Mouse (Mus musculus): ENCODE data around the gene Tmem252. TPM values are rescaled to one million over a fixed set of nuclear protein-coding genes. Genes with fewer than 3 reads are reported as not detected.

Tmem252 gene
- polyA plus RNA-seq, 1 experiment from 2014 or later: 0.28 TPM

- Histone ChIP-seq H3K4me3 (no peak overlapping the region), H3K27ac (no peak overlapping the region), H3K27me3 (ENCODE audit: low read depth, poor library complexity, severe bottlenecking) (no peaks in the 10 kb centered on the region), H3K9me3 (replicated peaks) (no peaks in the 10 kb centered on the region), H3K36me3 (no peaks in the 10 kb centered on the region), H3K4me1 (peaks cover 23% of the 10 kb centered on the region)
- 88% methylated on average over 7 of the region's 7 CpGs for WGBS
- no peak for DNase-seq (ENCODE audit: low spot score)
Observed at GRCm38 (mm10) chr19:24708032-24708431, 34.2 kb downstream of the Tmem252 start.

GRCm38 (mm10) chr19:24716303-24717097 is 42.7 kb downstream of the Tmem252 start:
- no peak overlapping the region for H3K27ac ChIP-seq
- H3K4me3 ChIP-seq: no peak overlapping the region
- whole genome bisulfite sequencing: 87% methylated on average over 7 of the region's 7 CpGs
- H3K36me3 ChIP-seq: no peaks in the 10 kb centered on the region
- H3K4me1 ChIP-seq: no peaks in the 10 kb centered on the region
- DNase-seq (ENCODE audit: low spot score): no peak
- no peaks in the 10 kb centered on the region for H3K9me3 ChIP-seq (replicated peaks)
- no peaks in the 10 kb centered on the region for H3K27me3 ChIP-seq (ENCODE audit: low read depth, poor library complexity, severe bottlenecking)

- H3K27me3 ChIP-seq (ENCODE audit: low read depth, poor library complexity, severe bottlenecking): no peaks in the 10 kb centered on the region
- no peak for DNase-seq (ENCODE audit: low spot score)
- no peak overlapping the region for H3K27ac ChIP-seq
- H3K9me3 ChIP-seq (replicated peaks): no peaks in the 10 kb centered on the region
- H3K4me3 ChIP-seq: no peak overlapping the region
- H3K36me3 ChIP-seq: no peaks in the 10 kb centered on the region
- H3K4me1 ChIP-seq: no peaks in the 10 kb centered on the region
- 91% methylated on average over 1 of the region's 1 CpGs for WGBS
Observed at GRCm38 (mm10) chr19:24718021-24718420, 44.2 kb downstream of the Tmem252 start.

- Histone ChIP-seq H3K4me3 (no peak overlapping the region), H3K9me3 (replicated peaks) (no peaks in the 10 kb centered on the region), H3K27me3 (ENCODE audit: low read depth, poor library complexity, severe bottlenecking) (no peaks in the 10 kb centered on the region), H3K4me1 (no peaks in the 10 kb centered on the region), H3K27ac (no peak overlapping the region), H3K36me3 (no peaks in the 10 kb centered on the region)
- DNase-seq (ENCODE audit: low spot score): no peak
- 88% methylated on average over 4 of the region's 4 CpGs for WGBS
Observed at GRCm38 (mm10) chr19:24719504-24719903, 45.7 kb downstream of the Tmem252 start.

- H3K4me1 ChIP-seq: no peaks in the 10 kb centered on the region
- H3K27ac ChIP-seq: no peak overlapping the region
- no peaks in the 10 kb centered on the region for H3K36me3 ChIP-seq
- DNase-seq (ENCODE audit: low spot score): no peak
- H3K9me3 ChIP-seq (replicated peaks): no peaks in the 10 kb centered on the region
- no peaks in the 10 kb centered on the region for H3K27me3 ChIP-seq (ENCODE audit: low read depth, poor library complexity, severe bottlenecking)
- no peak overlapping the region for H3K4me3 ChIP-seq
Observed at GRCm38 (mm10) chr19:24720448-24720847, 46.6 kb downstream of the Tmem252 start.

- Histone ChIP-seq H3K9me3 (replicated peaks) (no peaks in the 10 kb centered on the region), H3K4me1 (no peaks in the 10 kb centered on the region), H3K4me3 (no peak overlapping the region), H3K27me3 (ENCODE audit: low read depth, poor library complexity, severe bottlenecking) (no peaks in the 10 kb centered on the region), H3K27ac (no peak overlapping the region), H3K36me3 (no peaks in the 10 kb centered on the region)
- WGBS: 86% methylated on average over 10 of the region's 10 CpGs
- DNase-seq (ENCODE audit: low spot score): no peak
Observed at GRCm38 (mm10) chr19:24724362-24724761, 50.6 kb downstream of the Tmem252 start.

- H3K4me1 ChIP-seq: no peaks in the 10 kb centered on the region
- no peaks in the 10 kb centered on the region for H3K9me3 ChIP-seq (replicated peaks)
- DNase-seq (ENCODE audit: low spot score): no peak
- WGBS: 84% methylated on average over 5 of the region's 5 CpGs
- H3K27ac ChIP-seq: no peak overlapping the region
- no peaks in the 10 kb centered on the region for H3K36me3 ChIP-seq
- no peaks in the 10 kb centered on the region for H3K27me3 ChIP-seq (ENCODE audit: low read depth, poor library complexity, severe bottlenecking)
- H3K4me3 ChIP-seq: no peak overlapping the region
Observed at GRCm38 (mm10) chr19:24730661-24731060, 56.9 kb downstream of the Tmem252 start.

Other genes with a start within 250 kb of the Tmem252 start
- 39.3 and 44.3 TPM in 2 replicates for gene Fam122a, start 196.7 kb upstream of the Tmem252 start, polyA plus RNA-seq (2016; fragmentation: Nextera tagmentation; extraction: Ambion mirVana)
- 0.28 and 0.50 TPM in 2 replicates for gene Pip5k1b, start 118.1 kb upstream of the Tmem252 start, polyA plus RNA-seq (2016; fragmentation: Nextera tagmentation; extraction: Ambion mirVana)
- gene Pgm5, start 187.8 kb downstream of the Tmem252 start, polyA plus RNA-seq (2016; fragmentation: Nextera tagmentation; extraction: Ambion mirVana): 0.20 and 0.54 TPM in 2 replicates
- gene Gm10053, start 201.7 kb downstream of the Tmem252 start, polyA plus RNA-seq (2016; fragmentation: Nextera tagmentation; extraction: Ambion mirVana): 304 and 360 TPM in 2 replicates
- gene Foxd4, start 227.2 kb downstream of the Tmem252 start, polyA plus RNA-seq (2016; fragmentation: Nextera tagmentation; extraction: Ambion mirVana): not detected in 2 replicates

Data from limb, embryonic 10.5 days (tissue).